Mouse (Mus musculus) limb, embryonic 13.5 days (tissue): ENCODE results near the gene Mecr. TPM values are rescaled to one million over a fixed set of nuclear protein-coding genes. Genes with fewer than 3 reads are reported as not detected.

Experiments
- ATAC-seq: fragments of 200-750 bp; cut with Nextera tagmentation; 2 replicates; pipeline ENCODE4 v1.8.0; 2017; ENCODE audit warnings: low read depth, moderate number of reproducible peaks, moderate TSS enrichment; ENCODE audit not compliant: low FRiP score
- H3K27ac ChIP-seq: fragments of 300-500 bp; sonication (generic); 2 replicates; pipeline ENCODE4 v1.5.1; 2015; ENCODE audit warnings: inconsistent platforms, mild to moderate bottlenecking, moderate library complexity
- H3K27me3 ChIP-seq: fragments of 300-500 bp; sonication (generic); 2 replicates; pipeline ENCODE4 v1.6.1; 2015; ENCODE audit warnings: mild to moderate bottlenecking, inconsistent platforms
- H3K36me3 ChIP-seq: fragments of 300-500 bp; sonication (generic); 2 replicates; pipeline ENCODE4 v1.6.1; 2015; ENCODE audit warnings: inconsistent platforms, mild to moderate bottlenecking, moderate library complexity
- H3K4me1 ChIP-seq: fragments of 300-500 bp; sonication (generic); 2 replicates; pipeline ENCODE4 v1.6.1; 2015; ENCODE audit warnings: inconsistent platforms
- H3K4me2 ChIP-seq: fragments of 300-500 bp; sonication (generic); replicated peaks from 2 replicates; pipeline ENCODE4 v1.6.1; 2015; ENCODE audit warnings: inconsistent platforms, mild to moderate bottlenecking, moderate library complexity
- H3K4me3 ChIP-seq: fragments of 300-500 bp; sonication (generic); 2 replicates; pipeline ENCODE4 v1.5.1; 2015; ENCODE audit warnings: moderate library complexity, mild to moderate bottlenecking, inconsistent platforms
- H3K9ac ChIP-seq: fragments of 300-500 bp; sonication (generic); 2 replicates; pipeline ENCODE4 v1.6.1; 2015; ENCODE audit warnings: mild to moderate bottlenecking, inconsistent platforms
- H3K9me3 ChIP-seq: fragments of 300-500 bp; sonication (generic); 2 replicates; pipeline ENCODE4 v1.6.1; 2016; ENCODE audit warnings: inconsistent platforms
- WGBS: fragments of 180-500 bp; shearing (Covaris S2); methylation state at CpG from one replicate; pipeline ENCODE4 v1.1.7; 2015; 5-methylcytosine and 5-hydroxymethylcytosine counted together
- polyA plus RNA-seq: library from polyadenylated mRNA; unstranded; fragments of >200 nt; fragmentation: Nextera tagmentation; extraction: Ambion mirVana; gene quantifications from 2 replicates; pipeline ENCODE4 v1.2.1, GENCODE M21; 2015

Mecr gene
- polyA plus RNA-seq, 1 experiment from 2014 or later: 40.5 TPM

- no peaks in the 10 kb centered on the region for H3K27me3 ChIP-seq
- H3K36me3 ChIP-seq: peaks cover 77% of the 10 kb centered on the region
- H3K4me3 ChIP-seq: no peak overlapping the region
- 0 out of 2 replicates have a peak, but pooled peaks cover 3% of the 10 kb centered on the region for H3K9me3 ChIP-seq
- H3K27ac ChIP-seq: no peak overlapping the region
- H3K9ac ChIP-seq: no peak overlapping the region
- no peak for ATAC-seq
- WGBS: 87% methylated on average over 12 of the region's 12 CpGs
- no peak overlapping the region for H3K4me2 ChIP-seq
- H3K4me1 ChIP-seq: no peaks in the 10 kb centered on the region
Measured at GRCm38 (mm10) chr4:131898503-131899179, 55.4 kb downstream of the Mecr start.

GRCm38 (mm10) chr4:131899180-131899554 is 55.9 kb downstream of the Mecr start:
- no peak overlapping the region for H3K27ac ChIP-seq
- ATAC-seq: no peak
- no peak overlapping the region for H3K4me3 ChIP-seq
- no peaks in the 10 kb centered on the region for H3K27me3 ChIP-seq
- H3K36me3 ChIP-seq: peaks cover 76% of the 10 kb centered on the region
- no peaks in the 10 kb centered on the region for H3K4me1 ChIP-seq
- 78% methylated on average over 6 of the region's 6 CpGs for WGBS
- 0 out of 2 replicates have a peak, but pooled peaks cover 3% of the 10 kb centered on the region for H3K9me3 ChIP-seq
- no peak overlapping the region for H3K4me2 ChIP-seq
- H3K9ac ChIP-seq: no peak overlapping the region

- H3K36me3 ChIP-seq: peaks cover 82% of the 10 kb centered on the region
Measured at GRCm38 (mm10) chr4:131901090-131901489, 57.8 kb downstream of the Mecr start.

GRCm38 (mm10) chr4:131904478-131904877 is 61.2 kb downstream of the Mecr start:
- no peak overlapping the region for H3K4me2 ChIP-seq
- no peaks in the 10 kb centered on the region for H3K9me3 ChIP-seq
- peaks cover 2% of the 10 kb centered on the region; the same call in 1 of the 2 replicates for H3K4me1 ChIP-seq
- H3K4me3 ChIP-seq: no peak overlapping the region
- WGBS: 53% methylated on average over 8 of the region's 8 CpGs
- peaks cover 57% of the 10 kb centered on the region for H3K36me3 ChIP-seq
- H3K27me3 ChIP-seq: no peaks in the 10 kb centered on the region
- H3K27ac ChIP-seq: no peak overlapping the region
- H3K9ac ChIP-seq: no peak overlapping the region
- no peak for ATAC-seq

More at GRCm38 (mm10) chr4:131901090-131901489, 57.8 kb downstream of the Mecr start:
- Histone ChIP-seq H3K27ac (no peak overlapping the region), H3K4me3 (no peak overlapping the region), H3K9me3 (0 out of 2 replicates have a peak, but pooled peaks cover 3% of the 10 kb centered on the region), H3K4me2 (no peak overlapping the region), H3K4me1 (no peaks in the 10 kb centered on the region), H3K27me3 (no peaks in the 10 kb centered on the region), H3K9ac (no peak overlapping the region)
- 84% methylated on average over 15 of the region's 15 CpGs for WGBS
- ATAC-seq: no peak

- H3K9ac ChIP-seq: no peak overlapping the region
- H3K4me3 ChIP-seq: no peak overlapping the region
- H3K27ac ChIP-seq: no peak overlapping the region
- 66% methylated on average over 6 of the region's 6 CpGs for WGBS
- H3K27me3 ChIP-seq: no peaks in the 10 kb centered on the region
- peaks cover 37% of the 10 kb centered on the region for H3K36me3 ChIP-seq
- no peak for ATAC-seq
- no peak overlapping the region for H3K4me2 ChIP-seq
- no peaks in the 10 kb centered on the region for H3K9me3 ChIP-seq
- H3K4me1 ChIP-seq: peaks cover 18% of the 10 kb centered on the region
Measured at GRCm38 (mm10) chr4:131906423-131906822, 63.2 kb downstream of the Mecr start.

- no peak overlapping the region for H3K27ac ChIP-seq
- 88% methylated on average over 3 of the region's 3 CpGs for WGBS
- ATAC-seq: no peak
- no peak overlapping the region for H3K4me2 ChIP-seq
- peaks cover 23% of the 10 kb centered on the region for H3K36me3 ChIP-seq
- H3K9ac ChIP-seq: no peak overlapping the region
- H3K4me1 ChIP-seq: peaks cover 19% of the 10 kb centered on the region
- H3K9me3 ChIP-seq: no peaks in the 10 kb centered on the region
- peaks cover 5% of the 10 kb centered on the region for H3K27me3 ChIP-seq
- no peak overlapping the region for H3K4me3 ChIP-seq
Measured at GRCm38 (mm10) chr4:131907912-131908311, 64.6 kb downstream of the Mecr start.

- ATAC-seq: no peak
- Histone ChIP-seq H3K27me3 (peaks cover 15% of the 10 kb centered on the region), H3K4me2 (peak overlapping the region; percentile 45), H3K9ac (no peak overlapping the region), H3K27ac (no peak overlapping the region; the same call in 1 of the 2 replicates), H3K4me1 (peaks cover 43% of the 10 kb centered on the region), H3K9me3 (no peaks in the 10 kb centered on the region), H3K4me3 (no peak overlapping the region), H3K36me3 (peaks cover 5% of the 10 kb centered on the region)
- WGBS: 4% methylated on average over 18 of the region's 21 CpGs
Measured at GRCm38 (mm10) chr4:131910237-131910994, 67.1 kb downstream of the Mecr start.

- no peak overlapping the region for H3K9ac ChIP-seq
- WGBS: 29% methylated on average over 4 of the region's 5 CpGs
- no peak overlapping the region for H3K27ac ChIP-seq
- no peak overlapping the region for H3K4me3 ChIP-seq
- no peaks in the 10 kb centered on the region for H3K36me3 ChIP-seq
- no peak for ATAC-seq
- H3K27me3 ChIP-seq: peaks cover 22% of the 10 kb centered on the region
- H3K4me2 ChIP-seq: no peak overlapping the region
- peaks cover 54% of the 10 kb centered on the region for H3K4me1 ChIP-seq
- H3K9me3 ChIP-seq: no peaks in the 10 kb centered on the region
Measured at GRCm38 (mm10) chr4:131911521-131911920, 68.3 kb downstream of the Mecr start.

- Histone ChIP-seq H3K4me2 (no peak overlapping the region), H3K9me3 (no peaks in the 10 kb centered on the region), H3K4me1 (peaks cover 70% of the 10 kb centered on the region), H3K27ac (no peak overlapping the region), H3K27me3 (peaks cover 36% of the 10 kb centered on the region), H3K9ac (no peak overlapping the region), H3K36me3 (no peaks in the 10 kb centered on the region), H3K4me3 (no peak overlapping the region)
- WGBS: 40% methylated on average over 10 of the region's 10 CpGs
- no peak for ATAC-seq
Measured at GRCm38 (mm10) chr4:131913526-131913925, 70.3 kb downstream of the Mecr start.

- no peaks in the 10 kb centered on the region for H3K36me3 ChIP-seq
- no peak overlapping the region for H3K4me3 ChIP-seq
- ATAC-seq: no peak
- H3K27ac ChIP-seq: no peak overlapping the region
- peaks cover 36% of the 10 kb centered on the region for H3K27me3 ChIP-seq
- H3K4me1 ChIP-seq: peaks cover 76% of the 10 kb centered on the region
- peak overlapping the region; percentile 22; the same call in 1 of the 2 replicates for H3K4me2 ChIP-seq
- WGBS: 11% methylated on average over 9 of the region's 9 CpGs
- H3K9me3 ChIP-seq: no peaks in the 10 kb centered on the region
- no peak overlapping the region for H3K9ac ChIP-seq
Measured at GRCm38 (mm10) chr4:131914046-131914643, 70.9 kb downstream of the Mecr start.

- Histone ChIP-seq H3K9ac (peak overlapping the region; percentile 43; the same call in 1 of the 2 replicates), H3K9me3 (no peaks in the 10 kb centered on the region), H3K4me1 (peaks cover 78% of the 10 kb centered on the region), H3K36me3 (no peaks in the 10 kb centered on the region), H3K27ac (peak overlapping the region; percentile 70), H3K27me3 (peaks cover 36% of the 10 kb centered on the region), H3K4me3 (peak overlapping the region; percentile 33), H3K4me2 (peak overlapping the region; percentile 63)
- 2% methylated on average over 31 of the region's 31 CpGs for WGBS
- ATAC-seq: 0 out of 2 replicates have a peak, but pooled peaks have one; percentile 26
Measured at GRCm38 (mm10) chr4:131914891-131915469, 71.7 kb downstream of the Mecr start.
